Mouse (Mus musculus): ENCODE results near the gene U2surp.

The U2surp gene

GRCm38 (mm10) chr9:95451931-95452330 lies 59.9 kb downstream of the U2surp start:
- no peak for DNase-seq

GRCm38 (mm10) chr9:95450586-95450985 lies 61.2 kb downstream of the U2surp start:
- DNase-seq: no peak

GRCm38 (mm10) chr9:95442321-95442731 lies 69.5 kb downstream of the U2surp start:
- DNase-seq: no peak

GRCm38 (mm10) chr9:95437883-95438282 lies 73.9 kb downstream of the U2surp start:
- no peak for DNase-seq

GRCm38 (mm10) chr9:95436294-95436613 lies 75.5 kb downstream of the U2surp start:
- no peak for DNase-seq

GRCm38 (mm10) chr9:95435506-95436293 lies 76.1 kb downstream of the U2surp start:
- DNase-seq: no peak

- DNase-seq: no peak
Measured at GRCm38 (mm10) chr9:95428277-95428676, 83.5 kb downstream of the U2surp start.

GRCm38 (mm10) chr9:95413911-95414310 lies 97.9 kb downstream of the U2surp start:
- no peak for DNase-seq

GRCm38 (mm10) chr9:95412047-95412446 lies 99.7 kb downstream of the U2surp start:
- DNase-seq: no peak

GRCm38 (mm10) chr9:95407586-95408220 lies 104.1 kb downstream of the U2surp start:
- DNase-seq: peak; percentile 49

All from kidney, adult 11 months (tissue).